Mouse (Mus musculus) liver, embryonic 14.5 days (tissue): Measurements from ENCODE around the gene Tmem258.

Experiments
- CTCF ChIP-seq: IDR thresholded peaks from 2 replicates; pipeline ENCODE4 v1.5.1; 2016; ENCODE audit warnings: antibody characterized with exemption, low read depth, control low read depth
- EP300 ChIP-seq: IDR thresholded peaks from 2 replicates; pipeline ENCODE4 v1.6.1; 2016; ENCODE audit warnings: antibody characterized with exemption, low read depth

GRCm38 (mm10) chr19:10248128-10248527, 44.3 kb downstream of the Tmem258 start:
- no peak for TF ChIP-seq CTCF
- TF ChIP-seq EP300: no peak
